Mouse (Mus musculus) MEL (cell line): ENCODE results near the gene Nrxn3.

ENCODE experiments used
- CTCF ChIP-seq, 3 experiments: IDR thresholded peaks in 2 of 3; conservative IDR thresholded peaks in 1 of 3; 2 replicates each; pipeline ENCODE4 v1.5.1; 2011 to 2012; ENCODE audit warnings: low read length in 3 of 3, low read depth in 2 of 3, mild to moderate bottlenecking in 2 of 3, improper control_type of control experiment in 1 of 3, inconsistent platforms in 1 of 3, mixed read lengths in 1 of 3, moderate library complexity in 1 of 3; ENCODE audit not compliant: control insufficient read depth in 1 of 3, insufficient read depth in 1 of 3, poor library complexity in 1 of 3, severe bottlenecking in 1 of 3
- EP300 ChIP-seq, 2 experiments: IDR thresholded peaks; 2 replicates each; pipeline ENCODE4 v1.6.1; 2011; ENCODE audit warnings: improper control_type of control experiment in 2 of 2, low read length in 2 of 2, low read depth in 1 of 2, mild to moderate bottlenecking in 1 of 2
- UBTF ChIP-seq: IDR thresholded peaks from 2 replicates; pipeline ENCODE4 v1.6.1; 2012; ENCODE audit warnings: low read depth, mild to moderate bottlenecking, inconsistent platforms, low read length, improper control_type of control experiment, moderate library complexity, borderline replicate concordance; ENCODE audit not compliant: insufficient read depth

DNA sequence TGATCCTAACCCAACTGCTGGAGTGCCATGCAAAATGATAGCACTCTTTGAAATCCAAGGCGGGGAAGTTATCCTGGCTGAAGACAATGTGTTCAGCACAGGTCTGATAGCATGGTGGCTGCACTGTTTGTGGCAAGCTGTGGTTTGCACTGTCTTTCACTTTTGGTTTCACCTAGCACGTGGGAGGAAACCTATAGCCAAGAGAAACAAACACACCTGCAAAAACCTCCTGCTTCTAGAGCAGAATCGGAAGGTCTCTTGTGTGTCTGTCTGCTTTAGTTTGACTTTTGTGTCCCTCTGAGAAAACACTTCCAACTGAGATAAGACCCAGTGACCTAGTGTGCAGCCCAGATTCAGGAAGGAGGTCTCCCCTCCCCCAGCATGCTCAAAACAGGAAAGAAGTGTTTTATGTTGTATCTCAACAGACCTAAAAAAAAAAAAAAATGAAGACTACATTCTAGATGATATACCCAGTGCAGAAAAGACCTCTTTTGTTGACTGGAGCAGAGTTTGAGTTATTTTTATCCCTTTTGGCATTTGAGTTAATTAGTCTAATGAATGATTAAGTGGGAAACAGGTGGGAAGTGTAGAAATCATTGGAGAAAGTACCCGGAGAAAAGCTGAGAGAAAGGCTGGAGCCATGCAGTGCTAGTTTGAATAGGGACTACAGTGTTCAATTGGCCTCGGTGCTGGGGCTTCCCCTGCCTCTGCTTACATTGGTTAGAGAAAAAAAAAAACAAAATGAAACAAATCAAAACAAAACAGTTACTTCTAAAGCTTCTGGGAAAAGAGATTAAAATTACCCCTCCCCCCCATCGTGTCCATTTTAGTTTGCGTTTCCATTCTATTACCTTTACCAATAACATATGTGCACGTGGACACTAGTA is 996.8 kb downstream of the Nrxn3 start:
- TF ChIP-seq EP300 (IDR thresholded peaks at IDR 0.05; ENCODE audit: low read depth in 1 of 2, low read length in 2 of 2) (no peak), CTCF (IDR thresholded peaks at IDR 0.05 in 2 of 3, conservative IDR thresholded peaks at IDR 0.05 in 1 of 3; ENCODE audit: control insufficient read depth in 1 of 3, insufficient read depth in 1 of 3, low read depth in 2 of 3, low read length in 3 of 3, poor library complexity in 1 of 3, severe bottlenecking in 1 of 3) (no peak), UBTF (no peak)
